Mouse (Mus musculus) heart, adult 11 months (tissue): ENCODE data around the gene Tinagl1.
A peak's percentile ranks its signal among the peaks of the same experiment; 100 is the strongest.

Experiments used
- DNase-seq: peaks from one replicate; pipeline ENCODE4 v3.0.0; 2022

The Tinagl1 gene

DNA sequence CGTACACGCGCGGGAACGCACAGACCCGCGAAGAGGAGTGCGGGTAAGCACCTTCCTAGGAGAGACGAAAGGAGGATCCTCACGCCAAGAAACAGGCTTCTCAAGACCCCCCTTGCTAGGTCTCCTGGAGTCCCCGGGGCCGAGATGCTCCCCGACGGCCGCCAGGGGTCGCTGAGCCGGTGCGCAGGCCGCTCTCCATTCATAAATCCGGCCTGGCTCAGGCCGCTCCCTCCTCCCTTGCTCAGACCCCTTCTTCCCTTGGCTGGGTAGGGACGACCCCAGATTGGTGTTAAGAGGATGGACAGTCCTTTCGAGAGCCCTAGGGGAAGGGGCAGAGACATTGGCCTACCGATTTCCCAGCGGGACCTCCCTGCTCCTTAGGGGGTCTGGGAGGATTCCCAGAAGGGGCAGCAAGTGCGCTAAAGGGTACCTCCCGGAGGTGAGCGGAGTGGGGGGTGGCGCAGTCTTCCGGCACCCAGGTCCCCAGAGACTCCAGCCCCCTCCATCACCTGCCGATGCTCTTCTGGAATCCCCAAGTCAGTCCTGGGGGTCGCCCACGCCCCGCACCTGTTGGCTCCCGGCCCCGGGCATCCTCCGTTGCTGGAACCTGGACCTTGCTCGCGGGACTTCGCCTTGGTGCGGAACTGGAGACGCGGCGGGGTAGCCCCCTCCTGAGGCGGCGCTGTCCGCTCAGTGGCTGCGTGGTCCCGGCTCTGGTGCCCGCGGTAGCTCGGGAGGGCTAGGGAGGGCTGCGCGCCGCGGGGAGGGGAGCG is 36.3 kb downstream of the Tinagl1 start:
- DNase-seq: peak; percentile 95

DNA sequence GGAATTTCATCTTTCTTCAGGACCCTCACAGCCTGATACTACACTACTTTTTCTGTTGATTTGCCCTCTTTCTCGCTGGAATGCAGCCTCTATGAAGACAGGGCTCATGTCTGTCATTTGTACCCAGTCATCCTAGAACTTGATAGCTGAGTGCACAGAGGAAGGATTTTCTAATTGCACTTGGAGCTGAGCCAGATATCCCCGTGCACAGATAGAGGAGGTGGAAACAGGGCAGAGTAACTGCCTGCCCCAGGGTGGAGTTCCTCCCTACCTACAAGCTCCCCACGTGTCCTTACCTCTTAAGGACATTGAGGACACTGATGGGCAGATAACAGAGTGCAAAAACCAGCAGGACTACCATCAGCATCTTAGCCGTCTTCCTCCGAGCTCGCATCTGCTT is 41.5 kb downstream of the Tinagl1 start:
- DNase-seq: no peak

DNA sequence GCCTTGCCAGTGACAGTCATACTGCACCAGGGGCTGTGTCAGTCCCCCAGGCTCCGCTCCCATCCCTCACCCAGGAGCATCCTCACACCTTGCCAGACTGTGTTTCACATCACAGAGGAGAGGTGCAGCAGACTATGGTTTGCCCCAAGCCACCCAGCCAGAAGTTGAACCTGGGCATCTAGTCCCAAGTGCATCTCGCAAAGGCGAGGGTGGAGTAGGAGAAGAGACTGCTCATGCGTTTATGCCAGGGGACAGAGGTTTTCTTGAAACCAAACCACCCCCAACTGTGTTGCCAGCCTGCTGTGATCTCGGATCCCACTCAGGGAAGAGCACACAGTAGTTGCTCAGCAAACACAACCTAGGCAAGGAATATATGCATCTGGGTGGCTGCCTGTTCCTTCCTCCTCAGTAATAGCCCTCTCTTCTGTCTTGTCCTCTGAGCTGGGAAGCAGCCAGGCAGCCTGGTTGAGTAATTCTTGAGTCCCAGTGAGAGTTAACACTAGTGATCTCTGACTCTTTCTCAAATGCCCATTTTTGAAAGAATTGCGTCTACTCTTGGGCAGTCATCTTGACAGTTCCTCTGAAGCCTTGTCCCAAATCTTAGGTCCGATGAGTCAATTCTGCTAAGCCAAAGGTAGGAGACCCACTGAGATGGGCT is 43.3 kb downstream of the Tinagl1 start:
- no peak for DNase-seq

DNA sequence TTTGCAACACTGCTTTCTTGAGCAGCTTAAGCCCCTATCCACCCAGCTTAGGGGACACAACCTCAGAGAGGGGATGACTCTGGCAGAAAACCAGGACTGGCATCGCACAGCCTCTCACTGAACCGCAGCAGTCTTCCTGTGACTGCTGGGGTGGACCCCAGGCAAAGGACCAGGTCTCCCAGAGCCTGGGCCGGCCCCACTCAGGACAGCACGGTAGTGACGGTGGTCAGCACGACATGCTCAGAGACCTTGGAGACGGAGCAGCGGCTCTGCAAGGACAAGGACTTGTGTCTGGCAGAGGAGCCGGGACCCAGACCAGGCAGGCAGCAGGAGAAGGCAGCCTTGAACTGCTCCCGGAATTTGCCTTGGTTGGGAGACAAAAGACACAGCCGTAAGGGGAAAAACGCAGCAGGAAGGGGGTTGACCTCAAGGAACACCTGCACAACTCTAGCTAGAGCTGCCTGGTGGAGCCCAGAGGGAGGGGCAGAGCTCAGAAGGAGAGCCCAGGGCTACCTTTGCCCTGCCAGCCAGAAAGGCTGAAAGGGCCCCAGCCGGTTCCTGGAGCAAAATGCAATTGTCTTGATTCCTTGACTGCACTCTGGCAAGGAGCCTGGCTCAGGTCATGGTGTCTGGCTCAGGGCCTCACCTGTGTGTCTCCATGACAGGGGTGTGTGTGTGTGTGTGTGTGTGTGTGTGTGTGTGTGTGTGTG is 44.1 kb downstream of the Tinagl1 start:
- DNase-seq: no peak

DNA sequence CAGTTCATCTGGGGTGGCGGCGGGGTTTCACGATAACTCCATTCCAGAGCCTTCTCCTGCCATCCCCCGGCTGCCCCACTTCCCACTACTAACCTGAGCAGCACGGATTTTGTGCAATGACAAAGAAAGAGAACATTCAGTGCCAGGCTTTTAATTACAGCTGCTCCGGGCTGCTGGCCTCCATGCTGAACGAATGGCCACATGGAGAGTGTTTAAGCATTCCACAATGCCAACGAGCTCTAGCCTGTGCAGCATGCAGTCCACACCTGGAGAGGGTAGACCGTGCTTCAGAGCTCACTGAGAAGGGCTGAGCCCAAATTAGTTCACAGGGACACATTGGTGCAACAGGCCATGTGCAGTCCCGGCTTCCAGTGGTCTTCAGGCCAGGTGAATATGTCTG is 44.8 kb downstream of the Tinagl1 start:
- no peak for DNase-seq

DNA sequence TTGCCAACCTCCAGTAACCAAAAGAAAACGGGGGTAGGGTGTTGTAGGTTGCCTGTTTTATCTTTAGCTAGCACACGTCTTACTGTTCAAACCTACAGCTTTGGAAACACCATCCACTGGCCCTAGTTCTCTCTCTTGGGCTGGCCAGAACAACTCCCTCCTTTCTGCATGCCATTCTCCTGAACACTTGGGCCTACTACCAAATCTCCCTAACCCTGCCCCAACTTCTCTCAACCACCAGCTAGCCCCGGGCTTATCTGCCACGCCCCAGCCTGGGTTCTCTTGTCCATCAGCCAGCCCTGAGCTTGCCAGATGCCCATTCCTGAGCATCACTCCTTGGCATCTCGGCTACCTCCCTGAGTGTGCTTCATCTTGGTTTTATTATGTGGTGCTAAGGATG is 46.0 kb downstream of the Tinagl1 start:
- no peak for DNase-seq

DNA sequence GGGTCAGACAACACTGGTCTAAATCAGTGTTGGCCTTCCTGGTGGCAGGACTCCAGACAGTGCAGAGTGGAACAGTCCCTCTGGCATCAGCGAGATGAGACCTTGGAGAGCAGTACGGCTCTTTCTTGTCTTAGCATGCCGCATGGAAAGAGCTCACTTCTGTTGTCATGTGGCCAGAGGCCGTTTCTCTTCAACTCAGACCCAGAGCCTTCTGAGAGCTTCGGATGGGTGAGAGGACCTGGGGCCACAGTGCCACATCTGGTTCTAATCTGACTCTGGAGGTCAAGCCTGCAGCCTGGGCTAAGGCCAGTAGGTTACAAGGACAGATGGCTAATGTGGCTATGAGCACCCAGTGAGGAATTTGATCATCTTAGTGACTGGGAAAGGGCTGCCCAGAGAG is 49.0 kb downstream of the Tinagl1 start:
- DNase-seq: no peak

DNA sequence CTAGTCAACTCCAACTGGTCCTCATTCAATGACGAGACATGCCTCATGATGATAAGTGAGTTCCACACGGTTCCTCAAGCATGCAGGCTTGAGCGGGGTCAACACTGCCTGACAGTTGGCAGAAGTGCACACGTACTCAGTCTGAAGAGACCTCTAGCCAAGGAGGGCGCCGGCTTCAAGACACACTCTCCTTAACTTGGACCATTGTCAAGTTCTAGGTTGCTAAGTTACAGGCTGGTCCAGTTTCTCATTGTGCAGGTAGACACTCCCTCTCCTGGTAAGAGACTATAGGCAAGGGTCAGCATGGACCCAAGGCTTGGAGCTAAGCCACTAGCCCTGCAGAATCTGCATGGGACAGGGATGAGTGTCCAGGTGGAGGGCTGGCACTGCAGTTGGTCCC is 49.8 kb downstream of the Tinagl1 start:
- no peak for DNase-seq

DNA sequence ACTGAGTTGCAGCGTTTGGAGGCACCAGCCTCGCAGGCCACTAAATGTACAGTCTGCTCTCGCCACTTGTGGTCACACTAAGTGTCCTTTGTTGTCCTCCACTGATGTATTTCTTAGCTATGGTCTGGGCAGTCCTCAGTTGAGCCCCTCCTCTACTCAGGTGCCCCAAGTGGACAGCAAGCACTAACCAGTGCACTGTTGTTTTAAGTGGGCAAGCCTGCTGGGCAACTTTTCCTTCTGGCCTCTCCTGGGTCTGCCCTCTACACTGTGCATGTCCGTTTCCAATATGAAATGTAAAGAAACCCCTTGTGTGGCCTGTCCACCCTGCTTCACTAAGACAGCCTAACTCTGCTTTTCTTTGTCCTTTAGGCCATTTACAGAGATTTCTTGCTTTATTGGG is 50.8 kb downstream of the Tinagl1 start:
- DNase-seq: no peak

DNA sequence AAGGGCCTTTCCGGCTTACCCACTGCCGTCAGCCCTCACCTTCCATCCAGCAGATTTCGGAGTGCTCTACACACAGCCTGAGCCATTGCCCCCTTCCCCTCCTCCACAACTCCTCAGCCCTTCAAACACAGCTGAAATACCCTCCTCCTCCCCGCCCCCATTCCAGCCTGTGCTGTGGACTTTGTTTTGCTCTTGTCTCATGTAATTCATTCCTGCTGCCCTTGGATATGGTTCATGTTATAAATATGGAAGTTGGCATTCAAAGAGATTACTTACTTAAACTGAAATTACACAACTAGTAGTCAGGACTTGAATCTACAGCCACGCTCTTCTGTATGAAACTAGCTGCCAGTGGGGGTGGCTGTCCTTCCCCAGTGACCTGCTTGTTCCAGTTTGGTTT is 51.9 kb downstream of the Tinagl1 start:
- no peak for DNase-seq

DNA sequence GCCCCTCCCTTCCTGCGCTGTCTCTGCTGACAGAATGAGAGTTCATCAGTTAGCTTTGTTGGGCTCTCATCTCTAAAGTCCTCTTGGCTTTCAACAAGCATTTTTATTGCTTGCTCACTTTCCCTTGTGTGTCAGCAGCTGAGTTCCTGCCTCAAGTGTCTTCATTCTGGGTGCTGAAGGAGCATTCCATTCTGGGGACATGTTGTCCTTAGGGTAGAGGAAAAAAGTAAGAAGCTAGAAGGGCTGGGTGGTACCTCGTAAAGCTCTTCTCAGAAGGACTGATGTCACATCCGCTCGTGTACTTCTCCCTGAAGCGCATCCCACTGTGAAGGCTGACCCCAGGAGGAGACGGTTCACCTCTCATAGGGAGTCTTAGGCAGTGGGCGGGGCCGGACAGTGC is 53.4 kb downstream of the Tinagl1 start:
- no peak for DNase-seq

DNA sequence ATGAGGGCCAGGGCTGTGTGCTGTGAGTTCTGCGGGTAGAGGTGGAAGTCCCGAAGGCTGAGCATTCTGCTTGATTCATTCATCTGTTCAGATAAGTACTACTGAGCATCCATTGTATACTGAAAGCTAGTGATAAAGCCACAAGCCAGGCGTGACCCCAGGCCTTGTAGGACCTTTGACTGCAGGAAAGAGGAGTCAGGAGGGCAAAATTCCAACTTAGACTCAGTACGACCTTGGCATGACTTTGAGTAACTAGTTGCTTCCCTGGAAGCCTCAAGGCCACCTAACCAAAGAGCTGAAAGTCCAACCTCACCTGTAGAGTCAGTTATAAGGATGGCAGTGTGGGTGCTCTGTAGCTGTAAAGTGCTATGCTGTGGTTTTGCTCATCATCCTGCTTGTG is 54.2 kb downstream of the Tinagl1 start:
- no peak for DNase-seq
